Mouse (Mus musculus) heart, postnatal 36 days (tissue): ENCODE data around the gene Spata5. TPM values are rescaled to one million over a fixed set of nuclear protein-coding genes. Genes with fewer than 3 reads are reported as not detected.

Source experiments
- DNase-seq, 2 experiments: peaks; one replicate each; pipeline ENCODE4 v3.0.0; 2021 to 2022
- intact Hi-C: fragments of 180-260 bp; cut with DNase I; formaldehyde crosslinking; loops from one replicate; pipeline ENCODE4 v1.15.1; 2025
- total RNA-seq, 2 experiments: library from RNA; stranded (reverse); gene quantifications; 2 replicates each; pipeline ENCODE4 v1.2.3; 2021

The Spata5 gene
- total RNA-seq, 2 experiments from 2014 or later = 15.9 to 16.1 TPM

GRCm38 (mm10) chr3:37420072-37420471 is 376 bp downstream of the Spata5 start, which contains the start of gene Nudt6:
Gene Nudt6 (minus strand): TSS chr3:37420211.
- intact Hi-C loops = loop anchor here (5.0 kb wide), 1 partner anchor 1062 kb away; the partner anchor contains the start of gene Ankrd50
- DNase-seq = peak; percentile 92

GRCm38 (mm10) chr3:37420641-37421040 is 945 bp downstream of the Spata5 start:
- no peak for DNase-seq
- intact Hi-C loops = loop anchor here (5.0 kb wide), 1 partner anchor 1062 kb away; the partner anchor contains the start of gene Ankrd50

GRCm38 (mm10) chr3:37421179-37421578 is 1.5 kb downstream of the Spata5 start:
- intact Hi-C loops = loop anchor here (5.0 kb wide), 1 partner anchor 1061 kb away; the partner anchor contains the start of gene Ankrd50
- no peak for DNase-seq

- intact Hi-C loops = no loop called here
- no peak for DNase-seq
Measured at GRCm38 (mm10) chr3:37426069-37426468, 6.4 kb downstream of the Spata5 start.

- no peak for DNase-seq
- intact Hi-C loops = no loop called here
Measured at GRCm38 (mm10) chr3:37430359-37430758, 10.7 kb downstream of the Spata5 start.

- DNase-seq = peak; percentile 10 to 15
- intact Hi-C loops = no loop called here
Measured at GRCm38 (mm10) chr3:37439770-37440169, 20.1 kb downstream of the Spata5 start.

GRCm38 (mm10) chr3:37443409-37443808 is 23.7 kb downstream of the Spata5 start:
- DNase-seq = no peak
- intact Hi-C loops = no loop called here

- DNase-seq = no peak
Measured at GRCm38 (mm10) chr3:37455992-37456391, 36.3 kb downstream of the Spata5 start.

GRCm38 (mm10) chr3:37468170-37468569 is 48.5 kb downstream of the Spata5 start:
- intact Hi-C loops = no loop called here
- DNase-seq = no peak

More at GRCm38 (mm10) chr3:37455992-37456391, 36.3 kb downstream of the Spata5 start:
- intact Hi-C loops = no loop called here

- intact Hi-C loops = no loop called here
- no peak for DNase-seq
Measured at GRCm38 (mm10) chr3:37469353-37469752, 49.7 kb downstream of the Spata5 start.

- intact Hi-C loops = loop anchor here (5.0 to 10.0 kb wide), 6 partner anchors 116 to 1374 kb away; no protein-coding TSS in a partner anchor
- no peak for DNase-seq
Measured at GRCm38 (mm10) chr3:37470867-37471266, 51.2 kb downstream of the Spata5 start.

- intact Hi-C loops = loop anchor here (2.0 to 10.0 kb wide), 8 partner anchors 115 to 1372 kb away; no protein-coding TSS in a partner anchor
- DNase-seq = peak; percentile 11 to 44
Measured at GRCm38 (mm10) chr3:37472461-37472860, 52.8 kb downstream of the Spata5 start.

GRCm38 (mm10) chr3:37476485-37476884 is 56.8 kb downstream of the Spata5 start:
- intact Hi-C loops = loop anchor here (10.0 kb wide), 1 partner anchor 1368 kb away; no protein-coding TSS in a partner anchor
- no peak for DNase-seq

- no peak for DNase-seq
- intact Hi-C loops = loop anchor here (10.0 kb wide), 1 partner anchor 1367 kb away; no protein-coding TSS in a partner anchor
Measured at GRCm38 (mm10) chr3:37477438-37478188, 57.9 kb downstream of the Spata5 start.

- intact Hi-C loops = loop anchor here (10.0 kb wide), 1 partner anchor 1365 kb away; no protein-coding TSS in a partner anchor
Measured at GRCm38 (mm10) chr3:37479771-37480170, 60.1 kb downstream of the Spata5 start.

GRCm38 (mm10) chr3:37481295-37481694 is 61.6 kb downstream of the Spata5 start:
- no peak for DNase-seq
- intact Hi-C loops = no loop called here

More at GRCm38 (mm10) chr3:37479771-37480170, 60.1 kb downstream of the Spata5 start:
- DNase-seq = no peak

- intact Hi-C loops = no loop called here
- no peak for DNase-seq
Measured at GRCm38 (mm10) chr3:37482720-37483119, 63.0 kb downstream of the Spata5 start.

GRCm38 (mm10) chr3:37483709-37484265 is 64.1 kb downstream of the Spata5 start:
- no peak for DNase-seq
- intact Hi-C loops = no loop called here

- DNase-seq = no peak
- intact Hi-C loops = no loop called here
Measured at GRCm38 (mm10) chr3:37487639-37488038, 67.9 kb downstream of the Spata5 start.

GRCm38 (mm10) chr3:37488173-37488572 is 68.5 kb downstream of the Spata5 start:
- DNase-seq = no peak
- intact Hi-C loops = no loop called here

- DNase-seq = no peak
- intact Hi-C loops = no loop called here
Measured at GRCm38 (mm10) chr3:37490025-37490424, 70.3 kb downstream of the Spata5 start.
